Mouse (Mus musculus) cortical plate, adult 2 months (tissue): ENCODE results near the gene Fam189b.

Experiments
- CTCF ChIP-seq: fragments of 200-500 bp; IDR thresholded peaks from 2 replicates; pipeline ENCODE4 v1.5.1; 2011; ENCODE audit warnings: mild to moderate bottlenecking, control low read depth, low read length; ENCODE audit not compliant: insufficient read depth; ENCODE audit errors: extremely low read depth
- POLR2A ChIP-seq: fragments of 200-500 bp; IDR thresholded peaks from 2 replicates; pipeline ENCODE4 v1.6.1; 2011; ENCODE audit warnings: mild to moderate bottlenecking, low read length, control low read depth; ENCODE audit not compliant: insufficient read depth; ENCODE audit errors: extremely low read depth

DNA sequence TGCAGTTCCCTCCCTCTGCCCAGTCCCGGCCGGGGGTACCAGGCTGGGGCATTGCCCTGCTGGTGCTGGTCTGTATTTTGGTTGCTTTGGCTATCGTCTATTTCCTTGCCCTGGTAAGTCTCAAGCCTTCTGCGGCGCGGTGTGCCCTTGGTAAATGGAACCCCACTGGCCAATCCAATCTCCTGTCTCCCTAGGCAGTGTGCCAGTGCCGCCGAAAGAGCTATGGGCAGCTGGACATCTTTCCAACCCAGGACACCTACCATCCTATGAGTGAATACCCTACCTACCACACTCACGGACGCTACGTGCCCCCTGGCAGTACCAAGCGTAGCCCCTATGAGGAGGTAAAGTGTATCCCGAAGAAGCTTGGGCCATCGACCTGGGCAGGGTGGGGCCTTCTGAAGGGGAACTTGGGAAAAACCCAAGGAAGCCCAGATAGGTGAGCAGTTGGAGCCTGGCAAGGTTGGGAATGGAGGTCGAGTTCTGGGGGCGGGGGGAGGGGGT lies 48.9 kb downstream of the Fam189b start:
- TF ChIP-seq CTCF (no peak), POLR2A (no peak)
